Mouse (Mus musculus) cerebellum, adult 2 months (tissue): ENCODE data around the gene Slco1a4. TPM values are rescaled to one million over a fixed set of nuclear protein-coding genes. Genes with fewer than 3 reads are reported as not detected.

Experiments used
- DNase-seq, 2 experiments: peaks; one replicate each; pipeline ENCODE4 v3.0.0; 2021
- H3K27ac ChIP-seq: fragments of 200-500 bp; 2 replicates; pipeline ENCODE4 v1.5.1; 2012; ENCODE audit warnings: low read length, control low read depth, inconsistent platforms; ENCODE audit not compliant: insufficient read depth
- H3K27me3 ChIP-seq: fragments of 200-500 bp; 2 replicates; pipeline ENCODE4 v1.6.1; 2012; ENCODE audit warnings: inconsistent platforms, mild to moderate bottlenecking, low read length, moderate library complexity; ENCODE audit not compliant: control insufficient read depth, insufficient read depth
- H3K4me1 ChIP-seq: fragments of 200-500 bp; 2 replicates; pipeline ENCODE4 v1.6.1; 2011; ENCODE audit warnings: low read length; ENCODE audit not compliant: control insufficient read depth, insufficient read depth
- H3K4me3 ChIP-seq: fragments of 200-500 bp; replicated peaks from 2 replicates; pipeline ENCODE3; 2011; ENCODE audit warnings: mild to moderate bottlenecking, low read depth, low read length, control low read depth; ENCODE audit not compliant: insufficient read depth
- CTCF ChIP-seq: fragments of 200-500 bp; IDR thresholded peaks from 2 replicates; pipeline ENCODE4 v1.5.1; 2011; ENCODE audit warnings: low read depth, mild to moderate bottlenecking, control low read depth, low read length, moderate library complexity, borderline replicate concordance; ENCODE audit not compliant: insufficient read depth
- POLR2A ChIP-seq: fragments of 200-500 bp; IDR thresholded peaks from 2 replicates; pipeline ENCODE4 v1.6.1; 2011; ENCODE audit warnings: low read length, control low read depth, borderline replicate concordance; ENCODE audit not compliant: insufficient read depth
- WGBS: fragments of 180-500 bp; shearing (Covaris S2); methylation state at CpG from one replicate; pipeline ENCODE4 v1.1.7; 2018; 5-methylcytosine and 5-hydroxymethylcytosine counted together
- polyA plus RNA-seq: library from polyadenylated mRNA; depleted of rRNA; stranded (reverse); fragments of >200 nt; gene quantifications from 2 replicates; pipeline ENCODE4 v1.2.3, GENCODE M21; 2012; rRNA removed

The Slco1a4 gene
- polyA plus RNA-seq, 1 experiment = 47.5 TPM

GRCm38 (mm10) chr6:141857735-141858531, 1.9 kb upstream of the Slco1a4 start:
- no peak for DNase-seq
- 38% methylated on average over 8 of the region's 8 CpGs for WGBS
- no peaks in the 10 kb centered on the region for H3K4me1 ChIP-seq

GRCm38 (mm10) chr6:141853616-141854015, 2.4 kb downstream of the Slco1a4 start:
- H3K4me1 ChIP-seq = no peaks in the 10 kb centered on the region
- no peak overlapping the region for H3K4me3 ChIP-seq
- DNase-seq = no peak
- H3K27me3 ChIP-seq = no peaks in the 10 kb centered on the region
- WGBS = 65% methylated on average over 2 of the region's 2 CpGs
- no peak for TF ChIP-seq POLR2A
- no peak for TF ChIP-seq CTCF
- H3K27ac ChIP-seq = no peak overlapping the region

More at GRCm38 (mm10) chr6:141857735-141858531, 1.9 kb upstream of the Slco1a4 start:
- TF ChIP-seq CTCF (no peak), POLR2A (no peak)
- Histone ChIP-seq H3K4me3 (no peak overlapping the region), H3K27me3 (no peaks in the 10 kb centered on the region), H3K27ac (no peak overlapping the region)

- Histone ChIP-seq H3K27me3 (no peaks in the 10 kb centered on the region), H3K27ac (no peak overlapping the region; the same call in 1 of the 2 replicates), H3K4me3 (no peak overlapping the region), H3K4me1 (no peaks in the 10 kb centered on the region)
- WGBS = 4% methylated on average over 4 of the region's 4 CpGs
- no peak for TF ChIP-seq POLR2A
- TF ChIP-seq CTCF = no peak
- no peak for DNase-seq
Observed at GRCm38 (mm10) chr6:141849051-141849450, 6.9 kb downstream of the Slco1a4 start.

GRCm38 (mm10) chr6:141797837-141798236, 58.2 kb downstream of the Slco1a4 start:
- peak in 1 of 2 experiments; percentile 10 for DNase-seq
- WGBS = 32% methylated on average over 1 of the region's 1 CpGs
- no peaks in the 10 kb centered on the region for H3K4me1 ChIP-seq

GRCm38 (mm10) chr6:141774476-141774875, 81.5 kb downstream of the Slco1a4 start:
- 6% methylated on average over 2 of the region's 2 CpGs for WGBS
- Histone ChIP-seq H3K27me3 (no peaks in the 10 kb centered on the region), H3K27ac (no peak overlapping the region), H3K4me1 (no peaks in the 10 kb centered on the region), H3K4me3 (no peak overlapping the region)
- TF ChIP-seq POLR2A = no peak
- TF ChIP-seq CTCF = no peak
- no peak for DNase-seq

More at GRCm38 (mm10) chr6:141797837-141798236, 58.2 kb downstream of the Slco1a4 start:
- TF ChIP-seq CTCF (peak; percentile 26; the same call in 1 of the 2 replicates), POLR2A (no peak)
- H3K27me3 ChIP-seq = no peaks in the 10 kb centered on the region
- no peak overlapping the region for H3K4me3 ChIP-seq
- no peak overlapping the region for H3K27ac ChIP-seq

- no peaks in the 10 kb centered on the region for H3K4me1 ChIP-seq
Observed at GRCm38 (mm10) chr6:141773710-141774109, 82.3 kb downstream of the Slco1a4 start, which contains the start of gene Gm5724. Gene Gm5724, minus strand, starts transcription at chr6:141773810.

More at GRCm38 (mm10) chr6:141773710-141774109, 82.3 kb downstream of the Slco1a4 start, which contains the start of gene Gm5724:
- TF ChIP-seq CTCF = no peak
- no peak for TF ChIP-seq POLR2A
- 89% methylated on average over 3 of the region's 3 CpGs for WGBS
- Histone ChIP-seq H3K27me3 (no peaks in the 10 kb centered on the region), H3K4me3 (no peak within 1 kb of the TSS), H3K27ac (no peak within 1 kb of the TSS)
- DNase-seq = no peak

Other genes with a start within 250 kb of the Slco1a4 start
- 0.05 TPM in 2 replicates for gene Slco1b2, start 226.7 kb downstream of the Slco1a4 start, polyA plus RNA-seq
- gene Gm5724, start 82.4 kb downstream of the Slco1a4 start, polyA plus RNA-seq = not detected in 2 replicates
- not detected in 2 replicates for gene Slco1a1, start 90.8 kb upstream of the Slco1a4 start, polyA plus RNA-seq
- not detected in 2 replicates for gene Gm6614, start 155.2 kb upstream of the Slco1a4 start, polyA plus RNA-seq